Mouse (Mus musculus) adrenal gland (tissue): ENCODE measurements around the gene Iqgap2.

Experiments used
- intact Hi-C: fragments of 180-260 bp; cut with DNase I; formaldehyde crosslinking; loops from one replicate; pipeline ENCODE4 v1.15.1; 2025
- long read RNA-seq, 2 experiments: library from polyadenylated mRNA; unstranded; transcript quantifications; one replicate each; pipeline ENCODE4 v2.0.0; 2020; ENCODE audit warnings: borderline replicate concordance in 1 of 2; ENCODE audit not compliant: insufficient replicate concordance in 1 of 2

Iqgap2 gene
- long read RNA-seq, experiment 1, full-length matches to known transcripts = 1 of 78 reads
- long read RNA-seq, experiment 1, partial matches to known transcripts = 54 of 78 reads
- long read RNA-seq, experiment 1, other reads (novel, unspliced or antisense) = 23 of 78 reads
- long read RNA-seq, experiment 2, partial matches to known transcripts = 125 of 159 reads
- long read RNA-seq, experiment 2, other reads (novel, unspliced or antisense) = 34 of 159 reads

- intact Hi-C loops = loop anchor here (2.0 kb wide), 1 partner anchor 115 kb away; no protein-coding TSS in a partner anchor
Measured at GRCm38 (mm10) chr13:95891491-95891925, at the start of gene Iqgap2. Gene Iqgap2 (minus strand): TSS chr13:95891922.

- intact Hi-C loops = no loop called here
Measured at GRCm38 (mm10) chr13:95940811-95941210, 49.1 kb upstream of the Iqgap2 start.

- intact Hi-C loops = no loop called here
Measured at GRCm38 (mm10) chr13:95924201-95924621, 32.5 kb upstream of the Iqgap2 start.

- intact Hi-C loops = no loop called here
Measured at GRCm38 (mm10) chr13:95922626-95923025, 30.9 kb upstream of the Iqgap2 start.

- intact Hi-C loops = no loop called here
Measured at GRCm38 (mm10) chr13:95918624-95919284, 27.0 kb upstream of the Iqgap2 start.

- intact Hi-C loops = no loop called here
Measured at GRCm38 (mm10) chr13:95913046-95913406, 21.3 kb upstream of the Iqgap2 start.

GRCm38 (mm10) chr13:95912157-95913045 lies 20.7 kb upstream of the Iqgap2 start:
- intact Hi-C loops = no loop called here

GRCm38 (mm10) chr13:95910270-95910669 lies 18.5 kb upstream of the Iqgap2 start:
- intact Hi-C loops = no loop called here

- intact Hi-C loops = no loop called here
Measured at GRCm38 (mm10) chr13:95909244-95909643, 17.5 kb upstream of the Iqgap2 start.

GRCm38 (mm10) chr13:95902696-95903095 lies 11.0 kb upstream of the Iqgap2 start:
- intact Hi-C loops = no loop called here

GRCm38 (mm10) chr13:95899885-95900650 lies 8.3 kb upstream of the Iqgap2 start:
- intact Hi-C loops = no loop called here

GRCm38 (mm10) chr13:95896501-95896900 lies 4.8 kb upstream of the Iqgap2 start:
- intact Hi-C loops = no loop called here

- intact Hi-C loops = no loop called here
Measured at GRCm38 (mm10) chr13:95893166-95893565, 1.4 kb upstream of the Iqgap2 start.

GRCm38 (mm10) chr13:95892611-95893145 lies 956 bp upstream of the Iqgap2 start:
- intact Hi-C loops = no loop called here

GRCm38 (mm10) chr13:95891926-95892610 lies 346 bp upstream of the Iqgap2 start:
- intact Hi-C loops = loop anchor here (2.0 kb wide), 1 partner anchor 115 kb away; no protein-coding TSS in a partner anchor

- intact Hi-C loops = loop anchor here (2.0 kb wide), 1 partner anchor 114 kb away; no protein-coding TSS in a partner anchor
Measured at GRCm38 (mm10) chr13:95890851-95891471, 761 bp downstream of the Iqgap2 start.

GRCm38 (mm10) chr13:95889981-95890545 lies 1.7 kb downstream of the Iqgap2 start:
- intact Hi-C loops = loop anchor here (2.0 kb wide), 1 partner anchor 113 kb away; no protein-coding TSS in a partner anchor

GRCm38 (mm10) chr13:95889366-95889765 lies 2.4 kb downstream of the Iqgap2 start:
- intact Hi-C loops = no loop called here

GRCm38 (mm10) chr13:95888621-95889020 lies 3.1 kb downstream of the Iqgap2 start:
- intact Hi-C loops = no loop called here
